Mouse (Mus musculus) midbrain, embryonic 10.5 days (tissue): Measurements from ENCODE around the gene Gm6657. TPM values are rescaled to one million over a fixed set of nuclear protein-coding genes. Genes with fewer than 3 reads are reported as not detected.
A peak's percentile ranks its signal among the peaks of the same experiment; 100 is the strongest.

Experiments
- DNase-seq: peaks from one replicate; pipeline ENCODE4 v3.0.0-alpha.2; 2017; ENCODE audit warnings: low spot score
- H3K27ac ChIP-seq: fragments of 300-500 bp; sonication (generic); replicated peaks from 2 replicates; pipeline ENCODE4 v1.5.1; 2016; ENCODE audit warnings: mild to moderate bottlenecking
- H3K27me3 ChIP-seq: fragments of 300-500 bp; sonication (generic); 2 replicates; pipeline ENCODE4 v1.6.1; 2016; ENCODE audit warnings: low read depth, mild to moderate bottlenecking; ENCODE audit not compliant: poor library complexity, severe bottlenecking
- H3K36me3 ChIP-seq: fragments of 300-500 bp; sonication (generic); 2 replicates; pipeline ENCODE4 v1.6.1; 2016; ENCODE audit warnings: mild to moderate bottlenecking, moderate library complexity
- H3K4me1 ChIP-seq: fragments of 300-500 bp; sonication (generic); 2 replicates; pipeline ENCODE4 v1.6.1; 2016
- H3K4me3 ChIP-seq: fragments of 300-500 bp; sonication (generic); 2 replicates; pipeline ENCODE4 v1.5.1; 2016; ENCODE audit warnings: mild to moderate bottlenecking, moderate library complexity
- H3K9me3 ChIP-seq: fragments of 300-500 bp; sonication (generic); replicated peaks from 2 replicates; pipeline ENCODE4 v1.6.1; 2016; ENCODE audit warnings: mild to moderate bottlenecking
- WGBS: fragments of 180-500 bp; shearing (Covaris S2); methylation state at CpG from one replicate; pipeline ENCODE4 v1.1.7; 2016; 5-methylcytosine and 5-hydroxymethylcytosine counted together
- polyA plus RNA-seq: library from polyadenylated mRNA; unstranded; fragments of >200 nt; fragmentation: Nextera tagmentation; extraction: Ambion mirVana; gene quantifications from 2 replicates; pipeline ENCODE4 v1.2.1, GENCODE M21; 2016

Gene Gm6657
- polyA plus RNA-seq: not detected in 2 replicates

DNA sequence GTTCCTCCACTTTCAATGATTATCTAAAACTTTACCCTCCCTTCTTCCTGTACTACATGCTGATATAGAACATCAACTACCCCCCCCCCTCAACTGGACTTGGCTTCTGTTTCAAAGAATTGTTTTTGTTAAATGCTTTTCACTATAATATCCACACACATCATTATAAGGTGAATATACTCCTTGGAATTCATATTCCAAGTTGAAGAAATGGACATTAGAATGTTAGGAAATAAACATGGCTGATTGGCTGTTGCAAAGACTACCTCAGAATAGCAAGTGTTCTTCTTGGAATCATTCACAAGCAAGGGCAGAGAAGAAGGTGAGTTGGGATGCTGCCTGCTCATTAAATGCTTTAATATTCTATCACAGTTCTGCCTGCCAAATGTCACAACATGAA is at the start of gene Gm6657:
TSS of gene Gm6657 (plus strand) at position 301 of the 400 bp plus-strand sequence.
- DNase-seq: no peak
- H3K36me3 ChIP-seq: no peaks in the 10 kb centered on the region
- H3K4me1 ChIP-seq: no peaks in the 10 kb centered on the region
- no peak within 1 kb of the TSS for H3K4me3 ChIP-seq
- H3K27me3 ChIP-seq: no peaks in the 10 kb centered on the region
- no peaks in the 10 kb centered on the region for H3K9me3 ChIP-seq
- H3K27ac ChIP-seq: no peak within 1 kb of the TSS

DNA sequence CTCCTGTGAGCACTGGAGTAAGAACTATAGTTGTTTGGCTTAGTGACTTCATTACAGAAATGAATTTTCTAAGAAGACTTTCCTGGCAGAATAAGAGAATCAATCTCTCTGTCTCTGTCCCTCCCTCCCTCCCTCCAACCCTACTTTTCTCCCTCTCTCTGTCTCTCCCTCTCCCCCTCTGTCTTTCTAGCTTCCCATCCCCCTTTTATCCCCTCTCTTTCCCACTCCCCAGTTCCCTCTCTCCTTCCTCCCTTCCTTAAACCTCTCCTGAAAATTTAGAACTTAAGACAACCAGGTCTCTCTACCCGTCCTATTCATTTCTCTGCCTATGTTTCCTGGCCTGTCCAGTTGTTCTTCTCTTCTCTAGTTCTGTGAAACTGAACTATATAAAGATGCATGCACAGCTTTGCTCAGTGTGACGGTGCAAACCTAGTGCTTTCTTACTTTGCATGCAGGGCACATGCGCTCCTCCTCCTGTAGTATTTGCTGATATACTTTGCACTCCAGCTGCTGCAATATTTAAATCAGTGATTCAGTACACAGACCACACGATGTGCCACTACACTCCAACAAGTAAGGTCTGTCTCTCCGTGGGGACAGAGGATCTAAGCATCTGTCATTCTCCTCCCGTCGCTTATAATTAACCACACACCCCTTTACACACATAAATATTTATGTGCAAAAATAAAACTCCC is 40.6 kb upstream of the Gm6657 start:
- 53% methylated on average over 7 of the region's 7 CpGs for WGBS
- peak overlapping the region; percentile 74 for H3K27ac ChIP-seq

DNA sequence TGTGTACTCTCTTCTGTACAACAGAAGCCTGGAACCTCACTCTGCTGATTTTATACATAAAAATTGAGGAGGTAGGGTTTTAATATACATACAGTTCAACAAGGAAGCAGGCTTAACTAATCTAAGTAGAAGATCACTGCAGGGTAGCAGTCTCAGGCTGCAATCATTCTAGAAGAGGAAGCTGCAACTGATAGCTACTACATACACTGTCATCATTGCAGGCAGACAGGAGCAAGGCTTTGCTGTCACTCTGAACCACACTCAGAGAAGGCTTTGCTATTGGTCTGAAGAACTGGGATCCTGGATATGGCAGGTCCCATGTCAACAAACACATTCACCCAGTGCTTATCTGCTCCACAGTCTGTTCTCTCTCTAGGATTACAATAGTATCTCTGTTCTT is 23.9 kb upstream of the Gm6657 start:
- Histone ChIP-seq H3K27me3 (no peaks in the 10 kb centered on the region), H3K9me3 (no peaks in the 10 kb centered on the region), H3K4me3 (no peak overlapping the region), H3K36me3 (no peaks in the 10 kb centered on the region), H3K4me1 (no peaks in the 10 kb centered on the region), H3K27ac (no peak overlapping the region)
- no peak for DNase-seq

More for the DNA sequence above, 40.6 kb upstream of the Gm6657 start:
- H3K36me3 ChIP-seq: no peaks in the 10 kb centered on the region
- H3K4me1 ChIP-seq: peaks cover 40% of the 10 kb centered on the region
- DNase-seq: peak; percentile 13
- no peaks in the 10 kb centered on the region for H3K27me3 ChIP-seq
- H3K4me3 ChIP-seq: no peak overlapping the region
- no peaks in the 10 kb centered on the region for H3K9me3 ChIP-seq

DNA sequence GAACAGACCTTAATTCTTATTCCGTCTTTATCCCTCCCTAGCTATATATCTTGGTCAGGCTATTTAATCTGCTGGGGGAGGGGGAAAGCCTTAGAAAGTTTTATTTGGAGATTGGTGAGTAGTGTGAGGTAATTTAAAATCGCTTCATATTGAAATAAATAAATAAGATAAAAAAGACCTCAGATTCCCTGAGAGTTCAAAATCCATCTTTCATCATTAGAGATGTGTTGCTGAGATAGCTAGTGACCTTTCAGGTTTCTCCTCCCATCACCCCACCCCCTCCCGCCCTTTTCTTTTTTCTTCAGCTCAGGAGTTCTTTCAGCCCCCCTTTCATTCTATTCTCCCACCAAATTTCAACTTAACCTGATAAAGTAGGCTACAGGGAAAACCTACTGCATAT is 20.1 kb upstream of the Gm6657 start:
- Histone ChIP-seq H3K27ac (no peak overlapping the region), H3K36me3 (no peaks in the 10 kb centered on the region), H3K27me3 (no peaks in the 10 kb centered on the region), H3K4me3 (no peak overlapping the region), H3K4me1 (peaks cover 5% of the 10 kb centered on the region; the same call in 1 of the 2 replicates), H3K9me3 (no peaks in the 10 kb centered on the region)
- DNase-seq: no peak
- 85% methylated on average over 3 of the region's 3 CpGs for WGBS

DNA sequence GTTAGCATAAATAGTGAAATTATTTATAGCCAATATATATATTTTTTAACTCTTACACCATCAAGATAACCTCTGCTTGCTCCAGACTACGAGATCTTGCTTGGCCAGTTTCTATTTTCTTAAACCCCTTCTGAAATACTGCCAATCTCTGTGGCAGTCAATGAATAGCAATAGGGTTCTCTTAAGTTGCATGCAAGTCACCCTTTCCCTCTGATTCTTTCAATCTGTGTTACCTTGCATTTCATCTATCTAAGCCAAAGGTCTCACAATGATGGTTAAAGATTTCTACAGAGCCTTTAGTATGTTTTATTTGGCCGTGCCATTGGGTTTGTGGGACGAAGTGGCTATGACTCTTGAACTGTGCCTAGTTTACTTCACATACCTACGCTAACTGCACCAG is 19.4 kb upstream of the Gm6657 start:
- DNase-seq: no peak
- Histone ChIP-seq H3K27ac (no peak overlapping the region), H3K4me3 (no peak overlapping the region), H3K27me3 (no peaks in the 10 kb centered on the region), H3K36me3 (no peaks in the 10 kb centered on the region), H3K9me3 (no peaks in the 10 kb centered on the region), H3K4me1 (peaks cover 5% of the 10 kb centered on the region; the same call in 1 of the 2 replicates)
- WGBS: 95% methylated on average over 4 of the region's 4 CpGs

DNA sequence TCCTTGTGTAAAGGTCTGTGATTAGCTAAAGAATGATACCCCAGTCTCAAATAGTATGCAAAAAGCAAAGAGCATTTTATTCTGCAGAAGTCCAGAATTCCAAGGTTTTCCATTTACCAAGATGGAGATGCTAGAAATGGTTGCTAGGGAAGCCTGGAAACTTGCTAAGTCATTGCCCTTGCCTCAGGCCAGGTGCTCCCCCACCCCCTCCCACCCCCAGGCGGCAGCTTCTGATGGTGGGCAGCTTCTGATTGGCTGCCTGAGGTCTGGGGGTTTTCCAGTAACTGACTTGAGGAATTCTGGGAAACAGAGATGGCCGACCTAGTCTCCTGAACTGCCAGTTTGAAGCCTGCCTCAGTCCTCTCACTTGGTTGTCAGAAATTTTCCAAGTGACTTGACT is 12.6 kb upstream of the Gm6657 start:
- DNase-seq: no peak
- Histone ChIP-seq H3K27ac (no peak overlapping the region), H3K27me3 (no peaks in the 10 kb centered on the region), H3K4me3 (no peak overlapping the region), H3K4me1 (peaks cover 5% of the 10 kb centered on the region; the same call in 1 of the 2 replicates), H3K36me3 (no peaks in the 10 kb centered on the region), H3K9me3 (no peaks in the 10 kb centered on the region)
- WGBS: 72% methylated on average over 2 of the region's 2 CpGs

DNA sequence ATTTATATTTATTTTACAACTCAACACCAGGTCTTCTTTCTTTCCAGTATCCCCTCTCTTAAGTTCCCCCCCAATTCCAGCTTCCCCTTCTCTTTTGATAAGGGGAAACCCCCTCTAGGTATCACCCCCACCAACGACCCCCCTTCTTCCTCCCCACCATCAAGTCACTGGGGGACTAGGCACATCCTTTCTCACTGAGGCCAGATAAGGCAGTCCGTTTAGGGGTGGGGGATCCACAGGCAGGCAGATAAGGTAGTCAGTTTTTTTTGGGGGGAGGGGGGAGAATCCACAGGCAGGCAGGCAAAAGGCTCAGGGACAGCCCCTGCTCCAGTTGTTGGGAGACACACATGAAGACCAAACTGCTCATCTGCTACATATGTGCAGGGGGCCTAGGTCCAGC is 1.3 kb downstream of the Gm6657 start:
- no peak overlapping the region for H3K4me3 ChIP-seq
- no peaks in the 10 kb centered on the region for H3K4me1 ChIP-seq
- H3K27me3 ChIP-seq: no peaks in the 10 kb centered on the region
- no peak for DNase-seq
- no peaks in the 10 kb centered on the region for H3K36me3 ChIP-seq
- 78% methylated on average over 2 of the region's 2 CpGs for WGBS
- no peaks in the 10 kb centered on the region for H3K9me3 ChIP-seq
- no peak overlapping the region for H3K27ac ChIP-seq

DNA sequence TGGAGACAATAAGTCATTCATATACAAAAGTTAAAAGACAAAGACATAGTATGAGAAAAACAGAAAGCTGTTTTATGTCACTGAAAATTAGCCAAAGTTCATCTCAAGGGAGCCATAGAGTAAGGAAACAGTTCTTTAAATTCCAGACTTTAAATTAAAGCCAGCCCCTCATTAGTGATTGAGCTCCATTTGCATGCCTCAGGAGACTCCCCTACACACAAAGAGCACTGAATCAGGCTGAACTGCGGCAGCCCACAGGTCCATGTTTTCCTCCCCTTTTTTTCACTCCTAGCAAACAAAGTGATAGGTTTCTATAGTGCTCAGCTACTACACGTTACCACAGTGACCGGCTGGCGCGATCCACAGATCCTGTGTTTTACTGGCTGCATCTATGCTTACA is 9.6 kb downstream of the Gm6657 start:
- no peak overlapping the region for H3K27ac ChIP-seq
- 76% methylated on average over 5 of the region's 5 CpGs for WGBS
- no peaks in the 10 kb centered on the region for H3K4me1 ChIP-seq
- no peaks in the 10 kb centered on the region for H3K9me3 ChIP-seq
- H3K27me3 ChIP-seq: no peaks in the 10 kb centered on the region
- no peak for DNase-seq
- H3K36me3 ChIP-seq: no peaks in the 10 kb centered on the region
- no peak overlapping the region for H3K4me3 ChIP-seq

DNA sequence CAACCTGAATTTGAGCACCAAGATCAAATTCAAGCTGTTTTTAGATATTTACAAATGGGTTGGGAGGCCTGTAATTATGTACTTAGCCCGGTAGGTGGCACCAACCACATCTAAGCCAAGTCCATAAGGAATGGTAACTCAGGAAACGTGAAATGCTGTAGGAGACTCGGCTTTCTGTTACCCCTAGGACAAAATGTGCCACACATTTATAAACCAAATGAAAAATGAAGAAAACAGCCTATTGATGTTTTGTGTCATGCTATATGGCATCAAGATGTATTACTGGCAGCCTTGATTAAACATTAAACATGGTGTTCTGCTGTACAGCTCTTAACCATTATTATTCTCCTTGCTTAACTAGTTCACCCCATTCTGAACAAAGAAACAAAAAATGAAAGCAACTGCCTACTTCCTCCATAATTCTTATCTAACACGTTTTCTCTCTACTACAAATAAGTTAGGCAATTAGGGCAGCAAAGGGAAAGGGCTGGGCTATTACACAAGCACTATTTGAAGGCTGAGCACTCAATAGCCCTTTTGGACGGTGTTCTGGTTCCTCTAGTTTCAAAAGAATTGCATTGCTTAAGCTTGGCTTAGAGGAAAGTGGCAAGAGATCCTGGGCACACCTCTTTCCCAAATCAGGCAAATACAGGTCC is 12.0 kb downstream of the Gm6657 start:
- peak; percentile 27 for DNase-seq
- Histone ChIP-seq H3K36me3 (no peaks in the 10 kb centered on the region), H3K27ac (no peak overlapping the region), H3K27me3 (no peaks in the 10 kb centered on the region), H3K4me1 (no peaks in the 10 kb centered on the region), H3K9me3 (no peaks in the 10 kb centered on the region), H3K4me3 (no peak overlapping the region)
- 17% methylated on average over 5 of the region's 5 CpGs for WGBS

DNA sequence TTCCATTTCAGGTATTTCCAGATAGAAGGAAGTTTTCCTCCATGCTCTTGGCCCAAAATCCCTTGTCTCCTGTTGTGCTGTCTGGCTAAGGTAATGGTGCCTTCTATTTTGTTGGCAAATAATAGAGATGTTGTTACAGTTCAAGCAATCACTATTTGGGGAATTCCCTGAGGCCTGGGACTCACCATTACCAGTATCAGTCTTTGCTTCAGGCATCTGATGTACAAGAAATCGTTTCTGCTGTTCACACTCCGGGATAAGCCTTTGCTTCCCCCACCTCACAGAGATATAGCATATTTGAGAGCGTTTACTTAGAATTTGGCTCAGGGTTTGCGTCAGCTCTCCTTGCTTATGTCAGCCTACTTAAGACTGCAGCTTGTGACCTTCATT is 12.5 kb downstream of the Gm6657 start:
- Histone ChIP-seq H3K4me1 (no peaks in the 10 kb centered on the region), H3K27me3 (no peaks in the 10 kb centered on the region), H3K4me3 (no peak overlapping the region), H3K27ac (no peak overlapping the region), H3K9me3 (no peaks in the 10 kb centered on the region), H3K36me3 (no peaks in the 10 kb centered on the region)
- 85% methylated on average over 4 of the region's 4 CpGs for WGBS
- DNase-seq: no peak

DNA sequence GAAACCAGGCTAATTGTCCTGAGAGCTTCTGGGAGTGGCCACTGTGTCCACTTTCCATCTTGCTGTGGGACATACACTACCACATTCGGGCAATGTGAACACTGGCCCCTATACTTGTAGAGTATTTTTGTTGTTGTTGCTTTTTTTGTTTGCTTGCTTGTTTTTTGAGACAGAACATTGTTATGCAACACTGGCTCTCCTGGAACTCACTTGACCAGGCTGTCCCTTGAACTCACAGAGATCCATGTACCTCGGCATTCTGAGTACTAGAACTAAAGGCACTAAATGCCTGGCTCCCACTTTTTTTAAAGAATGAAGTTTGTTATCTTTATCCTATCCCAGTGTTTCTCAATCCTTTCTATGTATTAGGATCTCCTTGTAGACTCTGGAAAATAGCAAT is 15.8 kb downstream of the Gm6657 start:
- DNase-seq: no peak
- Histone ChIP-seq H3K27me3 (no peaks in the 10 kb centered on the region), H3K27ac (no peak overlapping the region), H3K36me3 (no peaks in the 10 kb centered on the region), H3K9me3 (no peaks in the 10 kb centered on the region), H3K4me1 (no peaks in the 10 kb centered on the region), H3K4me3 (no peak overlapping the region)
- 91% methylated on average over 2 of the region's 2 CpGs for WGBS

DNA sequence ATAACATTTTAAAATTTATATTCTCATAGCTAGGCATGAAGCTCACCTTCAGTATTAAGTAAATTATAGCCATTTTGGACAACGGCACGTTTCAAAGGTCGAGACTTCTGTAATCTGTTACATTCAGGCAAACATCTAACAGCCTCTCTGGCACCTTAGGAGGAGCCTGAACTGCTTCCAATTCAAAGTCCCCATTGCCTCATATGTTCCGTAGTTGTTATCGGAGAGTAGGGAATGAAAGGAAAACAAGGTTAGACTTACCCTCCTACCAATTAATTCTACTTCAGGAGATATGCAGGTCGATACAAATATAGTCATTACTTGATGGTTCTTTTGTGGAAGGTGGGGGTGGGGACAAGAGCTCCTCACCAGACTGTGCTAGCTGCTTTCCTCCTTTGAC is 21.4 kb downstream of the Gm6657 start:
- Histone ChIP-seq H3K4me3 (no peak overlapping the region), H3K9me3 (no peaks in the 10 kb centered on the region), H3K36me3 (no peaks in the 10 kb centered on the region), H3K4me1 (no peaks in the 10 kb centered on the region), H3K27me3 (no peaks in the 10 kb centered on the region), H3K27ac (no peak overlapping the region)
- no peak for DNase-seq
- 81% methylated on average over 6 of the region's 6 CpGs for WGBS

DNA sequence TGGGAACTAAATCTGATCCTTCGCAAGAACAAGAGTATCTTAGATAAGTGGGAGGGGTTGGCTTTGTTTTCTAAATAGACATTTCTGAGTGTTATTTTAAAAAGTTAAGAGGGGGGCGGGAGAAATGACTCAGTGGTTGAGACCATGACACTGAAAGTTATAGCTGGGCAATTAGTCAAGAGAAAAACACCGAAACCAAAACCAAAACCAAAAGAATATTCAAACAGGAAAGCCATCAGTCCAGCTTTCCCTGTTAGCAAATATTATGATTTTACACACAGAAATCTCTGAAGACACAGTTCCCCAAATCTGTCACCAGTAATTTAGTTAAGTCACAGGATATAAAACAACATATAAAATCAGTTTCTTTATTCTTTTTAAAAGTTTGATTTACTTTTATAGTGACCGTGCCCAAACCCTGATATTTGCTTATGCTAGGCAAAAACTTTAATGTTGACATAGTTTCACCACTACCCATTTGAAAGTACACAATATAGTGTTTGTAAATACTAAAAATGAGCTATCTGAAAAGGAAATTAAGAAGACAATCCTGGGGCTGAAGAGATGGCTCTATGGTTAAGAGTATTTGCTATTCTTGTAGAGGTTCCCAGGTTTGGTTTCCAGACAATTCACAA is 25.3 kb downstream of the Gm6657 start:
- no peak for DNase-seq
- 87% methylated on average over 4 of the region's 4 CpGs for WGBS
- no peaks in the 10 kb centered on the region for H3K4me1 ChIP-seq
- no peak overlapping the region for H3K27ac ChIP-seq
- H3K9me3 ChIP-seq: no peaks in the 10 kb centered on the region
- H3K4me3 ChIP-seq: no peak overlapping the region
- H3K36me3 ChIP-seq: no peaks in the 10 kb centered on the region
- H3K27me3 ChIP-seq: no peaks in the 10 kb centered on the region
